Comparison of ENCODE assay signal across 12 mouse cellular contexts in the genomic region with DNA sequence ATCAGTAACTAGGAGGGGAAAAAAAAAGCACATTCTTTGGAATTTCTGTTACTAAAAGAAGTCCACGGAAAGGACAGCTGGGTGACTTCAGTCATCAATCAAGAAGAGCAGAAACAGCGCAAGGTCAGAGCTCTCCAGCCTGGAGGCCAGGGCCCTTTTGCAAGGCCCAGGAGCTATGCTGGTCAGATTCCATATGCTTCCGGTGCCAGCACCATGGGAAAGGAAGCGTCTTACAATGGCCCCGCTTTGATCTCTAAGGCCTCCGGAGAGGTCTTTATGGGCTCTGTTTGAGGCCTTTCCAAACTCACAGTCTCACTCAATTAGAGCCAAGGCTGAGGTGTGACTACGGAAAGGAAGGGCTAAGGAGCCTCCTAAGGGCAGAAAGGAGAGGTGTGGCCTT. TPM values are rescaled to one million over a fixed set of nuclear protein-coding genes. Genes with fewer than 3 reads are reported as not detected.
DNase-seq lines count a peak whose midpoint lies in the region; ATAC-seq and TF ChIP-seq lines count a peak whose summit lies in the region.
"Had no signal": no experiment of that assay in that cellular context is flagged by ENCODE, and none has a peak within 500 bp of the region (broad histone marks: within the 10 kb centered on the region; RNA-seq: fewer than 3 reads in every experiment).

No protein-coding gene starts in this region.

- 56% methylated on average over 7 of the region's 7 CpGs for WGBS in midbrain, postnatal 0 days

- H3K9ac ChIP-seq in midbrain, postnatal 0 days (replicated peaks; ENCODE audit: low read length, poor library complexity, severe bottlenecking), result no peak overlapping the region
- H3K9ac ChIP-seq: heart, embryonic 15.5 days; neural tube, embryonic 12.5 days had no signal

- H3K9me3 ChIP-seq in midbrain, postnatal 0 days (ENCODE audit: low read length), result no peaks in the 10 kb centered on the region
- H3K9me3 ChIP-seq: heart, embryonic 15.5 days; neural tube, embryonic 12.5 days had no signal

- peaks cover 6% of the 10 kb centered on the region; the same call in 1 of the 2 replicates for H3K4me1 ChIP-seq in midbrain, postnatal 0 days (ENCODE audit: insufficient read depth, low read length)

- no peak overlapping the region for H3K27ac ChIP-seq in midbrain, postnatal 0 days (ENCODE audit: low read depth, low read length)
- H3K27ac ChIP-seq: heart, embryonic 15.5 days; neural tube, embryonic 12.5 days; stomach, postnatal 0 days had no signal

- DNase-seq in R1 (ENCODE audit: low read depth, low spot score), result peak; percentile 45
- DNase-seq in adrenal gland, adult 2 months, result peak; percentile 90
- DNase-seq in heart, adult 9 months (ENCODE audit: low spot score in 2 of 2), result peak; percentile 25 to 47
- DNase-seq in kidney, postnatal 25 days, result peak; percentile 78 to 89
- DNase-seq in cerebellum, adult 9-10 months, result no peak
- DNase-seq in frontal cortex, postnatal 10 days (ENCODE audit: low spot score in 2 of 2), result no peak
- no peak for DNase-seq in midbrain, postnatal 0 days (ENCODE audit: low spot score)
- DNase-seq: cerebellum, postnatal 14 days had no signal

- no peak overlapping the region for H3K4me3 ChIP-seq in midbrain, postnatal 0 days (ENCODE audit: low read depth, low read length)
- H3K4me3 ChIP-seq: heart, embryonic 15.5 days; neural tube, embryonic 12.5 days had no signal

- TF ChIP-seq CTCF in midbrain, postnatal 0 days (IDR thresholded peaks at IDR 0.05), result no peak

- no peak overlapping the region for H3K4me2 ChIP-seq in midbrain, postnatal 0 days (ENCODE audit: low read depth, low read length, poor library complexity, severe bottlenecking)
- H3K4me2 ChIP-seq: heart, embryonic 15.5 days; neural tube, embryonic 12.5 days had no signal

- H3K27me3 ChIP-seq in midbrain, postnatal 0 days (ENCODE audit: insufficient read depth, low read length), result no peaks in the 10 kb centered on the region
- H3K27me3 ChIP-seq: heart, embryonic 15.5 days; neural tube, embryonic 12.5 days had no signal

- no peak for ATAC-seq in frontal cortex, adult (ENCODE audit: low TSS enrichment)
- no peak for ATAC-seq in midbrain, postnatal 0 days (ENCODE audit: low FRiP score)

- peaks cover 10% of the 10 kb centered on the region; the same call in 1 of the 2 replicates for H3K36me3 ChIP-seq in midbrain, postnatal 0 days (ENCODE audit: insufficient read depth, low read length)

RNA-seq across cellular contexts. Expression of gene Eogt, which starts 4.6 kb away (rescaled TPM):
- total RNA-seq in adrenal gland, adult 2 months (2021), result 10 to 100 TPM; 32.4 to 45.8 TPM
- 13.3 and 22.3 TPM in 2 replicates for polyA plus RNA-seq in adrenal gland, adult 2 months (2012; rRNA removed)
- total RNA-seq in midbrain, postnatal 0 days (2014; rRNA removed), result 25.2 and 25.8 TPM in 2 replicates
- 9.9 and 11.7 TPM in 2 replicates for polyA plus RNA-seq in midbrain, postnatal 0 days (2015; fragmentation: Nextera tagmentation; extraction: Ambion mirVana)

RNA-seq across cellular contexts. Expression of gene Tmf1, which starts 34.6 kb away (rescaled TPM):
- total RNA-seq in adrenal gland, adult 2 months (2021), result 10 to 100 TPM; 49.3 to 61.8 TPM
- polyA plus RNA-seq in adrenal gland, adult 2 months (2012; rRNA removed), result 1.9 and 2.4 TPM in 2 replicates
- 23.4 and 26.2 TPM in 2 replicates for total RNA-seq in midbrain, postnatal 0 days (2014; rRNA removed)
- polyA plus RNA-seq in midbrain, postnatal 0 days (2015; fragmentation: Nextera tagmentation; extraction: Ambion mirVana), result 44.1 and 51.4 TPM in 2 replicates

Comparison
In these comparisons a context has a peak if more than half of its experiments do, and no peak if none do; other contexts are left out.
1. DNase-seq: peak in R1 (single experiment), adrenal gland, adult 2 months (single experiment), heart, adult 9 months (2 of 2) and kidney, postnatal 25 days (2 of 2); none in cerebellum, adult 9-10 months (single experiment), frontal cortex, postnatal 10 days (0 of 2) and midbrain, postnatal 0 days (single experiment).